Mouse (Mus musculus) frontal cortex, adult (tissue): ENCODE measurements around the gene Rab33a.

ENCODE experiments used
- ATAC-seq: cut with Nextera tagmentation; 2 replicates; pipeline ENCODE4 v1.9.2; 2017; ENCODE audit warnings: mild to moderate bottlenecking, moderate library complexity, mixed read lengths; ENCODE audit not compliant: low TSS enrichment

Gene Rab33a

DNA sequence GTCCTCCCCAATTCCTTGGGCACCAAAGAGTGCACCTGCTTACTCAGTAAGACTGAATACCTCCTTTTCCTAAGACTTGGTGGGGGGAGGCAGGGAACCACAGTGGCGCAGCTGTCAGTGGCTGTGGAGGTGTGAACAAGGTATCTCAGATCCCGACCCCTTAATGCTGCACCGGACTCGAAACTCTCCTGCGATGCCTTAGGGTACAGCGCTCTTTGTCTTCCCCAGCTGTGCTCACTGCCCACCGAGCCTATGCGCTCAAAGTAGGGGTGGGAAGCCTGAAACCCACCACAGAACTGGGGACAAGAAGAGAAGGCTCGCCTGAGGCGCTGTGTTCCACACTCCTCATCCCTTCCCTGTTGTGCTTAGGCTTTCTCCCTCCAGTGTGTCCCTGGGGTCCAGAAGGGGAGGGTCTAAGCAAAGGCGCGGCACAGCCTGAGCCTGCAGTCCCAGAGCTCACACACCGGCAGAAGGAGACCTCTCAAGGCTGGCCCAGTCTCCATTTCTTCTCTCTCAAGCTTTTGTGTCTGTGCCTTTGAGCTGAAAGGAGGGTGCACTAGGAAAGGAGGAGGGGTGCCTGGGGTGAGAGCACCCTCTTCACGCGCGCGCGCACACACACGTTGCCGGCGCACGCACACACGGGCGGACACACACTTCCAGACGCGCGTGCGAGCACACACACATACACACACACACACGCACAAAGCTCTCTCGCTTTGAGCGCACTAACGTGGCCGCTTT lies at the start of gene Rab33a:
Gene Rab33a, plus strand, starts transcription at position 478 of the 741 bp plus-strand sequence.
- ATAC-seq = peak; percentile 75

DNA sequence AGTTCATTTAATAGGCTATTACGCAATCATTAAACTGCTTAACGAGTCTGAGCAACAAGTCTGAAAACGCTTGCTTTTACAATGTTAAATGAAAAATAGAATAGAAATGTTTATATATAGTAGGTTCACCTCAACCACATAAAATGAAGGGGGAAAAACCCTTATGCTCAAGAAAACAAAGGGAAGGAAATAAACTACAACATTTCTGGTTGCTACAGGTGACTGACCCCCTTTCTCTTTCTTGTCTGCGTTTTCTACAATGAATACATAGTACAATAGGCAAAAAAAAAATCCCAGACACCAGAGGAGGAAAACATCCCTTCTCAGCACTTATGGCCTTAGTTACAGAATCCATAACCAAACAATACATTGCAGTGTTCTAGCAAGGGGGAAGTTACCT lies 38.0 kb upstream of the Rab33a start:
- no peak for ATAC-seq

DNA sequence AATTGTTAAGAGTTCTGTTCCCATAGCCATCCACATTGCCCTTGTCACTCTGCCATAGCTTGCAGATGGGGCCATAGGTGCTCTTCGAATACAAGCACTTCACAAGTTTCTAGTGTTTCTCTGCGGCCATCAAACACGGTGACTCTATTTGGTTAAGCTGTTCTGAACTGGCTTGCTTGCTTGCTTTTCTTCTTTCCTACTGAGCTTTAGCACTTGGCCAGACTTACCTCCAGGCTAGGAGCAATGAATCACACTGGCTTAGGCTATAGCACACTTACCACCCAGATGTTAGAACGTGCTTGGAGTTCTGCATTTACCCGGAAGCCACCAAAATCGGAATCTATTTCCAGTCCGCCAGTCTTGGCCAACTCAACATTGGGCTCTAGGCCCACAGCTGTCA lies 37.4 kb upstream of the Rab33a start:
- ATAC-seq = no peak

DNA sequence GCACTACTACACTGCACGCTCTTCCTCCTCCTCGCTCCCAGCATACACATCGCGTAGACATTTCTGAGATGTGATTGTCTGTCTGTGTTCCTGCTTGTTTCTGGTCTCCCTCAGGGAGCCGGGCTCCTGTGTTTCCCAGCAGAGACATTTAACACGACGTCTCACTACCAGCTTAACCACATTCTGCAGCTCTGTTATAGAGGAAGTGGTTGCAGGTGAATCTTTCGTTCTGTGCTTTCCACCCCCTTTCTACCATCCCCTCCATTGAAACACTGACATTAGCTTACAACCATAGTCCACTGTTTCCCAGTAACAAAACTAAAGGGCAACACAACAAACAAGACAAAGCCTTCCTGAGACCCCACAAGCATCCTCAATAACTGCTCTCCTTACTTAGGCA lies 25.3 kb upstream of the Rab33a start:
- ATAC-seq = no peak

DNA sequence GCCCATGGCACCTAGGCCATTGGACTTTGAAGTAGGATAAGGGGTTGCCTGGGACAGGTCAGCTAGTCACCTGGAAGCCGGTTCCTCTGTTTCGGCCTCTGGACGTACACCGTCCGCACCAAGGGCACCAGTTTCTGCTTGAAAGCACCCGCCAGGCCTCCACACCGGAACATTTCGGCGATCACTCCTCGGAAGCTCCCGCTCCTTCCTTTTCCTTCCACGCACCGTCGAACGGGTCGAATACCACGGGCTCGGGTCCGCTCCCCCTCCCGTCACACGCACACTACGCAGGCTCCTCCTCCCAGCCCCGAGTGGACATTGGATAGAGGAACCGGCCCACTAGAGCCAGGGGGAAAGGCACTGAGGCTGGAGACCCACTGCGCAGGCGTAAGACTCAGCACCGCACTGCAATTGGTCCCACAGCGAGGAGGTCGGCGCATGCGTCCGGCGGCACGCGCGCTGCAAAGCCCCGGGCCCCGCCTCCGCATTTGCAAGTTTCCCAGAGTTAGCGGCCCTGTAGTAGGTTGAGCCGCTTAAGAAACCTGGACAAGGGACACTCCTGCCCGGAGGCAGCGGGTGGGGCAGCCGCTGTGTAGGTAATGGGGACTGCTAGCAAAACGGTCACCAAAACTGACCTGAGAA lies 5.8 kb upstream of the Rab33a start, which contains the start of gene Aifm1:
Gene Aifm1, minus strand, starts transcription at position 398 of the 642 bp plus-strand sequence.
- ATAC-seq = peak; percentile 100

- ATAC-seq = no peak
Observed at GRCm38 (mm10) chrX:48513824-48514223, 5.3 kb upstream of the Rab33a start.

- ATAC-seq = peak; percentile 81
Observed at GRCm38 (mm10) chrX:48518211-48518807, 776 bp upstream of the Rab33a start.

GRCm38 (mm10) chrX:48519549-48520085 lies 532 bp downstream of the Rab33a start:
- no peak; the same call in 1 of the 2 replicates for ATAC-seq

DNA sequence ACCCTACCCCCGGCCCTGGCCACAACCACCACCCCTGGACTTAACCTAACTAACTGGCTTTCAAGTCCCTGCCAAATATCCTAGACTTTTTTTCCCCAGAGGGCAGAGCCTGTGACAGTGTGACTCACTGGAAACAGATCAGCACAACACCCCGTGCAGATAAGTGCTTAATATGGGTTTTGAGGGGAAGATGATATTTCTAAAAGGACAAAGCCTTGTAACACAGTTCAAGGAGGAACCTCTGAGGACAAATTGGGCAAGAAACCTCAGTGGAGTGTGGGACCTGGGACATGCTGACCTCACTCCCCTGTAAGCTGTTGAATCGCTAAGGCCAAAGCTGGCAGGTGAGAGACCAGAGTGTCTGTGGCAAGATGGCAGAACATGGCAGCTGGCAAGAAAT lies 2.6 kb downstream of the Rab33a start:
- ATAC-seq = no peak

GRCm38 (mm10) chrX:48523512-48523911 lies 4.4 kb downstream of the Rab33a start:
- no peak for ATAC-seq

DNA sequence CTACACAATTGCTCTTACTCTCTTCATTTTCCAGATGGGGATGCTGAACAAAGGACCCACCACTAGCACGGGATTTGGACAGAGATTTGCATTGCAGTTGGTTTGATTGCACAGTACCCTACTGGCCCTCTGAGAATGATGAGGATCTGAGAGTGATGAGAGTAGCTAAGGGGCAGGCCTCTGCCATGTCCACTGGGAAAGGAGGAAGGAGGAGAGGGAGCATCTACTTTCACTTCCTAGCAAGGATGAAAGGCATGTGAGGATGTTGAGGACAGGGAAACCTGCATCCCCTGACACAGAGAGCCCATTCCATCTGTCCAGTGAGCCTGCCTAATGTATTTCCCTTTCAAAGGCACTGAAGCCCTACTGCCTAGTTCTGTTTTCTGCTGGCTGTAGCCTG lies 6.2 kb downstream of the Rab33a start:
- peak; percentile 43; the same call in 1 of the 2 replicates for ATAC-seq

- ATAC-seq = peak; percentile 84
Observed at GRCm38 (mm10) chrX:48525866-48526265, 6.8 kb downstream of the Rab33a start.

GRCm38 (mm10) chrX:48526435-48526834 lies 7.3 kb downstream of the Rab33a start:
- peak; percentile 25; the same call in 1 of the 2 replicates for ATAC-seq

DNA sequence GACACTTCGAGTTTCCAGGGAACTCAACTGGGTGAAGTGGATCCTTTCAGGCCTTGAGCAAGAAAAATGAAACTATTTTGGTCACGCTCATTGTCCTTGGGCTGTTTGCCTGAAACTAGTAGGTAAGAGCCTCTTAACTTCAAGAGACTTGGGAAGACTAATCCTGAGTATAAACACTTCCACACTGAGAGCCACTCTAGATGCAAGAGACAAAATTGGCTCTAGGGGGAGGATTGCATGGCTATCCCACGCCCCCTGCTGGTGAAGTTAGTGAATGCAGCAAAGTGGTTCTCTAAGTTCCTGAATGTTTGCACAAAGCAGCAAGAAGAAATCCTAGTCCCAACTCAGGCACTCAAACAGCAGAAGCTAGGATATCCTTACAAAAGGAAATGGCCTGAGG lies 13.1 kb downstream of the Rab33a start:
- ATAC-seq = peak; percentile 94
